Mouse (Mus musculus) ovary, postnatal 14 days (tissue): ENCODE measurements around the gene Rasip1.

Experiments used
- DNase-seq: peaks from one replicate; pipeline ENCODE4 v3.0.0; 2022; ENCODE audit warnings: low spot score

Gene Rasip1

GRCm38 (mm10) chr7:45627261-45627660, at the start of gene Rasip1:
TSS of gene Rasip1 (plus strand) at chr7:45627488.
- no peak for DNase-seq

GRCm38 (mm10) chr7:45585923-45586322, 41.4 kb upstream of the Rasip1 start:
- no peak for DNase-seq

GRCm38 (mm10) chr7:45587631-45588592, 39.4 kb upstream of the Rasip1 start:
- DNase-seq: no peak

- DNase-seq: peak; percentile 85
These were observed 38.1 kb upstream of the Rasip1 start for GRCm38 (mm10) chr7:45589173-45589572.

- DNase-seq: no peak
These were observed 37.4 kb upstream of the Rasip1 start for GRCm38 (mm10) chr7:45589898-45590297.

GRCm38 (mm10) chr7:45590874-45591273, 36.4 kb upstream of the Rasip1 start:
- no peak for DNase-seq

GRCm38 (mm10) chr7:45591880-45592279, 35.4 kb upstream of the Rasip1 start:
- no peak for DNase-seq

- DNase-seq: peak; percentile 53
These were observed 34.0 kb upstream of the Rasip1 start for GRCm38 (mm10) chr7:45593118-45593815.

GRCm38 (mm10) chr7:45595176-45595575, 32.1 kb upstream of the Rasip1 start:
- DNase-seq: no peak

- no peak for DNase-seq
These were observed 31.2 kb upstream of the Rasip1 start for GRCm38 (mm10) chr7:45596107-45596506.

- no peak for DNase-seq
These were observed 30.3 kb upstream of the Rasip1 start for GRCm38 (mm10) chr7:45597013-45597412.

- no peak for DNase-seq
These were observed 29.8 kb upstream of the Rasip1 start for GRCm38 (mm10) chr7:45597527-45597926.

- DNase-seq: no peak
These were observed 28.1 kb upstream of the Rasip1 start for GRCm38 (mm10) chr7:45598960-45599879.

GRCm38 (mm10) chr7:45605704-45606289, 21.5 kb upstream of the Rasip1 start:
- no peak for DNase-seq

GRCm38 (mm10) chr7:45609511-45609910, 17.8 kb upstream of the Rasip1 start:
- no peak for DNase-seq

- DNase-seq: no peak
These were observed 11.0 kb upstream of the Rasip1 start for GRCm38 (mm10) chr7:45616277-45616676.

- DNase-seq: no peak
These were observed 10.1 kb upstream of the Rasip1 start, which contains the start of gene Fut1 for GRCm38 (mm10) chr7:45617042-45617695. TSS of gene Fut1 (plus strand) at chr7:45617289.

- DNase-seq: no peak
These were observed 9.0 kb upstream of the Rasip1 start for GRCm38 (mm10) chr7:45618316-45618715.

GRCm38 (mm10) chr7:45619592-45619991, 7.7 kb upstream of the Rasip1 start:
- no peak for DNase-seq

GRCm38 (mm10) chr7:45621443-45621842, 5.8 kb upstream of the Rasip1 start, which contains the start of gene Izumo1:
TSS of gene Izumo1 (plus strand) at chr7:45621811.
- no peak for DNase-seq

- no peak for DNase-seq
These were observed 3.8 kb upstream of the Rasip1 start for GRCm38 (mm10) chr7:45623507-45623906.
